Mouse (Mus musculus) intestine, embryonic 15.5 days (tissue): ENCODE results near the gene Gm49416. TPM values are rescaled to one million over a fixed set of nuclear protein-coding genes. Genes with fewer than 3 reads are reported as not detected.

Experiments used
- ATAC-seq: fragments of 200-750 bp; cut with Nextera tagmentation; 2 replicates; pipeline ENCODE4 v1.8.0; 2017; ENCODE audit warnings: moderate TSS enrichment, moderate library complexity
- H3K27ac ChIP-seq: fragments of 300-500 bp; sonication (generic); 2 replicates; pipeline ENCODE4 v1.5.1; 2015; ENCODE audit warnings: mild to moderate bottlenecking, inconsistent platforms
- H3K27me3 ChIP-seq: fragments of 300-500 bp; sonication (generic); replicated peaks from 2 replicates; pipeline ENCODE4 v1.6.1; 2015; ENCODE audit warnings: inconsistent platforms
- H3K36me3 ChIP-seq: fragments of 300-500 bp; sonication (generic); 2 replicates; pipeline ENCODE4 v1.6.1; 2015; ENCODE audit warnings: inconsistent platforms
- H3K4me1 ChIP-seq: fragments of 300-500 bp; sonication (generic); replicated peaks from 2 replicates; pipeline ENCODE4 v1.6.1; 2015; ENCODE audit warnings: inconsistent platforms
- H3K4me2 ChIP-seq: fragments of 300-500 bp; sonication (generic); replicated peaks from 2 replicates; pipeline ENCODE4 v1.6.1; 2015; ENCODE audit warnings: mild to moderate bottlenecking, inconsistent platforms
- H3K4me3 ChIP-seq: fragments of 300-500 bp; sonication (generic); replicated peaks from 2 replicates; pipeline ENCODE4 v1.5.1; 2015; ENCODE audit warnings: inconsistent platforms
- H3K9ac ChIP-seq: fragments of 300-500 bp; sonication (generic); 2 replicates; pipeline ENCODE4 v1.6.1; 2015; ENCODE audit warnings: inconsistent platforms
- H3K9me3 ChIP-seq: fragments of 300-500 bp; sonication (generic); 2 replicates; pipeline ENCODE4 v1.6.1; 2016; ENCODE audit warnings: inconsistent platforms
- WGBS: fragments of 180-500 bp; shearing (Covaris S2); methylation state at CpG from one replicate; pipeline ENCODE4 v1.1.7; 2015; 5-methylcytosine and 5-hydroxymethylcytosine counted together
- polyA plus RNA-seq: library from polyadenylated mRNA; unstranded; fragments of >200 nt; fragmentation: Nextera tagmentation; extraction: Ambion mirVana; gene quantifications from 2 replicates; pipeline ENCODE4 v1.2.1, GENCODE M21; 2015

The Gm49416 gene
- polyA plus RNA-seq, 1 experiment from 2014 or later, result not detected

DNA sequence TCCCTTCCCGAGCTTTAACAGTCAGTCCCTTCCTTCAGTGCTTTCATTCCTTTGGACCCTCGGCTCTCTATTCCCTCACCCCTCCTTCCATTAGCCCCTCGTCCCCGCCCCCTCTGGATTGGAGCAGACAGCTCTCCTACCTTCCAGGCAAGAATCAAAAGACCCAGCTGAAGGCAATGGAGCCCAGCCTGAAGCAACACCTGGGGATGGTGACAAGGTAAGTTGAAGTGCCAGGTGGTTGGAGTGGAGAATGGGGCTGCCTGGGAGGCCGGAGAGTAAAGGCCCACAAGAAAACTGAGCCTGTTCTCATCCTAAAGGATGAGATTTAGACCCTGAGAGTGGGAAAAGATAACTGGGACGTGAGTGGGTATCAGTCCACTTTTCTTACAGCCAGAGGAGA is 19.8 kb downstream of the Gm49416 start:
- H3K27ac ChIP-seq, result no peak overlapping the region
- no peak overlapping the region for H3K9ac ChIP-seq
- no peak overlapping the region for H3K4me3 ChIP-seq
- WGBS, result 90% methylated on average over 6 of the region's 6 CpGs
- no peak for ATAC-seq
- peaks cover 69% of the 10 kb centered on the region for H3K36me3 ChIP-seq
- H3K27me3 ChIP-seq, result no peaks in the 10 kb centered on the region
- no peaks in the 10 kb centered on the region for H3K4me1 ChIP-seq
- H3K9me3 ChIP-seq, result no peaks in the 10 kb centered on the region
- no peak overlapping the region for H3K4me2 ChIP-seq

DNA sequence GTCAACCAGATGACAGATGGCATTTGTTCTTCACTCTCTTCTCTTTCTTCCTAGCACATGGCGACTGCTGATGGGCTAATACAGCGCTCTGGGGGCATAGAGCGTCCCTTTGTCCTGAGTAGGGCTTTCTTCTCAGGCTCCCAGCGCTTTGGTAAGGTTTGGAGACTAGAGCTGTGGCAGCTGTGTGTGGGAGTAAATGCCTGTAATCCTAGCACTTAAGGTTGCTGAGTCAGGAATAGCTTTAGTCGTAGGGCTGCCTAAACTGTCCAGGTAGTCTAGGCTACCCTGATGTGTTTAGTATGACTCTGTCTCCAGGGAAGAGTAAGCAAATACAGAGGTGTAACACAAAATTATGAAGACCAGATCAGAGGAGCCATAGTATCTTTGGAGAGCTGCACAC is 23.1 kb downstream of the Gm49416 start:
- no peak overlapping the region for H3K27ac ChIP-seq
- 92% methylated on average over 5 of the region's 5 CpGs for WGBS
- no peaks in the 10 kb centered on the region for H3K4me1 ChIP-seq
- no peak overlapping the region for H3K9ac ChIP-seq
- H3K36me3 ChIP-seq, result peaks cover 81% of the 10 kb centered on the region
- no peaks in the 10 kb centered on the region for H3K9me3 ChIP-seq
- H3K4me3 ChIP-seq, result no peak overlapping the region
- ATAC-seq, result no peak
- H3K4me2 ChIP-seq, result no peak overlapping the region
- H3K27me3 ChIP-seq, result no peaks in the 10 kb centered on the region

DNA sequence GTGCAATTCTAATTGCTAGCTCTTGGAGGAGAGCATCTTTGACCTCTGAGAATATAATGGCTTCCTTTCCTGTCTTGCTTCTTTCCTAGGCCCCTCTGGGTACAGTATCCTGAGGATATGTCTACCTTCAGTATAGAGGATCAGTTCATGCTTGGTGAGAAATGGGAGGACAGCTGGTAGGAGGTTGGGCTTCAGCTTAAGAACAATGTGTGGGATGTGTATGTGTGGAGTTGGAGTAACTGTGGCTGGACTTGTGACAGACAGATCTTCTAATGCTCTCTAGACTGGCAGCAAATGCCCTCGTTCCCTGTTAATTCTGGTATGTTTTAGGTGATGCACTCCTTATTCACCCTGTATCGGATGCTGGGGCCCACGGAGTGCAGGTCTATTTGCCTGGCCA is 25.5 kb downstream of the Gm49416 start:
- 95% methylated on average over 3 of the region's 3 CpGs for WGBS
- ATAC-seq, result no peak

DNA sequence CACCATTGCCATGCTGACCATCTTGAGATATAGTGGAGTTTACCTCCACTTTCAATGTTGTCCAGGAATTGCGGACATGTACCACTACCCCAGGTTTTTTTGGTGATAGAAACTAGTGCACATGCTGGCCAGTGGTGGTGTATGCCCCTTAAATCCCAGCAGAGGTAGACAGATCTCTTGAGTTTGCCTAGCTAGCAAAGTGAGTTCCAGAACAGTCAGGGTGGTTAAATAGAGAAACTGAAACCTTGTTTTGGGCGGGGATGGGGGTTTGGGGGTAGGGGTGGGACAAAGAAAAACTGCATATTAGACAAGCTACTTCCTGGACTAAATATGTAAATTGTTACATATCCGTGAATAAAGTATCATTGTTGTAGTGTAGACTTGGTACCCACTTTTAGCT is 30.3 kb downstream of the Gm49416 start:
- H3K36me3 ChIP-seq, result peaks cover 25% of the 10 kb centered on the region
- H3K9ac ChIP-seq, result no peak overlapping the region
- no peak for ATAC-seq
- 89% methylated on average over 3 of the region's 3 CpGs for WGBS
- no peak overlapping the region for H3K27ac ChIP-seq
- H3K9me3 ChIP-seq, result no peaks in the 10 kb centered on the region
- no peaks in the 10 kb centered on the region for H3K27me3 ChIP-seq
- no peak overlapping the region for H3K4me2 ChIP-seq
- H3K4me3 ChIP-seq, result no peak overlapping the region
- no peaks in the 10 kb centered on the region; the same call in 1 of the 2 replicates for H3K4me1 ChIP-seq

More for the DNA sequence above, 25.5 kb downstream of the Gm49416 start:
- Histone ChIP-seq H3K4me1 (no peaks in the 10 kb centered on the region), H3K36me3 (peaks cover 62% of the 10 kb centered on the region), H3K9me3 (no peaks in the 10 kb centered on the region), H3K27ac (no peak overlapping the region), H3K4me2 (no peak overlapping the region), H3K9ac (no peak overlapping the region), H3K4me3 (no peak overlapping the region), H3K27me3 (no peaks in the 10 kb centered on the region)

DNA sequence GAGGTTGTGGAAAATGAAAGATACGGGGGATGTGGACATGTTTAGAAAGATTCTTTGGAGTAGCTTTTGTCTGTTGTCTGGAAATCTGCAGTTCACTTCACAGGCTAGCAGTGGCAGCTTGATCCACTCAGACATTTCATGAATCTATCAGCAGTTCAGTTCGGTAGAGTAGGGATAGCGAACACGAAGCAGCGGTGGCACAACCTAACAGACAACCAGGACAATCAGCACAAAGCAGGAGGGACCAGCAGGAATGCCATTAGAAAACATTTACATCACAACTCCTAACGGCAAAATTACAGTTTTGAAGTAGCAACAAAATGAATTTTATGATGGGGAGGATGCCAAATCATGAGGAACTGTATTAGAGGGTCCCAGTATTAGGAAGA is 31.0 kb downstream of the Gm49416 start:
- Histone ChIP-seq H3K27me3 (no peaks in the 10 kb centered on the region), H3K36me3 (peaks cover 19% of the 10 kb centered on the region), H3K4me2 (peak overlapping the region; percentile 75), H3K27ac (peak overlapping the region; percentile 92), H3K4me3 (no peak overlapping the region; the same call in 1 of the 2 replicates), H3K9ac (0 out of 2 replicates have a peak overlapping the region, but pooled peaks have one; percentile 85), H3K9me3 (no peaks in the 10 kb centered on the region), H3K4me1 (no peaks in the 10 kb centered on the region; the same call in 1 of the 2 replicates)
- 65% methylated on average over 6 of the region's 6 CpGs for WGBS
- no peak for ATAC-seq

DNA sequence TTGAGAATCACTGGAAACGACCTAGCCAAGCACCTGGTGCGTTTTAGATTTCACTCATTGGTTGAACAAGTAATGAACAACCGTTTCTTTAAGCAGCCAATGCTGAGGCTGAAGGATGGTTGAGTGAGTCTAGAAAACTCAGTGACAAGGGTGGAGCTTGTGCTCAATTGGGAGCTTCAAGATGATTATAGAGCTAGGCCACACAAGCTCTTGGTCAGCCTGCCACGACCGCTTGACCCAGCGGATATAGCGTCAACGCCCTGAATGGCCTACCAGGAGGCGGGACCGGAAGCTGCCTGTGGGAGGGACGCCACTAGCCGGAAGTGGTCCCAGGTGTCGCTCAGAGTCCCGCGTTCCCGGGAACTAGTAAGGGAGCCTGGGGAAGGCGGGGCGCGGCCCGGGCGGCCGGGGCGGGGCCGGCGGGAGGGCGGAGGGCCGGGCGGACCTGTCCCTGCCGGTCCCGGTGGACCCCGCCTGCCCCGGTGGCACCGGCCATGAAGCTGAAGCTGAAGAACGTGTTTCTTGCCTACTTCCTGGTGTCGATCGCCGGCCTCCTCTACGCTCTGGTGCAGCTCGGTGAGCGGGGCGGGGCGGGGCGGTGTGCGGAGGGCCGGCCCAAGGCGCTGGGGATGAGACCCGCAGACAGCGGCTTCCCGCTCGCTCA is 31.5 kb downstream of the Gm49416 start, which contains the start of gene B3gat3:
Gene B3gat3 (plus strand): TSS at position 302 of the 664 bp plus-strand sequence.
- H3K27me3 ChIP-seq, result no peaks in the 10 kb centered on the region
- H3K27ac ChIP-seq, result peak within 1 kb of the TSS; percentile 92
- peak within 1 kb of the TSS; percentile 87 for H3K4me3 ChIP-seq
- ATAC-seq, result peak; percentile 98
- H3K9ac ChIP-seq, result peak within 1 kb of the TSS; percentile 85
- H3K9me3 ChIP-seq, result no peaks in the 10 kb centered on the region
- peaks cover 15% of the 10 kb centered on the region for H3K36me3 ChIP-seq
- WGBS, result 2% methylated on average over 49 of the region's 50 CpGs
- no peaks in the 10 kb centered on the region; the same call in 1 of the 2 replicates for H3K4me1 ChIP-seq
- peak within 1 kb of the TSS; percentile 75 for H3K4me2 ChIP-seq

DNA sequence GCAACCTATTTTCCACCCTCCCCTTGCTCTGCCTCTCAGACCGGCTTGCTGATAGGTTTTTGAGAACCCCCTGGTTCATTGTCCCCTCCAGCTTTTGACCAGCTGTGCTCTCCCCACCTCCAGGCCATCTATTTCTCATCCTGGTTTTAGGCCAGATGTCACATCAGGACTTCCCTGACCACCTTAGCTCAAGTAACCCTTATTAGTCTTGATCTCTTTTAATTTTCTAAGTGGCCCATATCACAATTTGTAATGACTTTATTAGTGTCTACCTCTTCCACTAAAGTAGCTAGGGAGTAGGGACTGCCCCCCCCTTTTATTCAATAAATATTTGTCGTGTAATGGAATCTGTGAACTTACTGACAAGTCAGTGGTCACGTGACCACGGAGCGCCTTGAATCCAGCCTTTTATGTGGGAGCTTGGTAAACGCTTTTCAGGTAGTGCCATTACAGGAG is 32.1 kb downstream of the Gm49416 start:
- Histone ChIP-seq H3K4me1 (no peaks in the 10 kb centered on the region; the same call in 1 of the 2 replicates), H3K9me3 (no peaks in the 10 kb centered on the region), H3K4me2 (peak overlapping the region; percentile 75), H3K36me3 (peaks cover 13% of the 10 kb centered on the region), H3K27me3 (no peaks in the 10 kb centered on the region), H3K27ac (peak overlapping the region; percentile 92), H3K4me3 (peak overlapping the region; percentile 87), H3K9ac (peak overlapping the region; percentile 85)
- peak; percentile 7 for ATAC-seq
- WGBS, result 1% methylated on average over 6 of the region's 6 CpGs

DNA sequence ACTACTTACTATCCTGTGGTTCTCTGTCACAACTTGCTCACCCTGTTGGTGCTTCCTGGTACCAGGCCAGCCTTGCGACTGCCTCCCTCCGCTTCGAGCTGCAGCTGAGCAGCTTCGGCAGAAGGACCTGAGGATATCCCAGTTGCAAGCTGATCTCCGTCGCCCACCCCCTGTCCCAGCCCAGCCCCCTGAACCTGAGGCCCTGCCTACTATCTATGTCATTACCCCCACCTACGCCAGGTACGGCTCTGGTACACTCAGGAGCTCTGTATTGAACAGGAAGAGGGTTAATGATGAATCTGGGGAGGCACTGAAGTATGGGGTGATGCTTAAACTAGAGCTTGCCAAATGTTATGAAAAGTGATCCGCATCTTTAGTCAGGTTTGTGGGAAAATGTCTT is 33.0 kb downstream of the Gm49416 start:
- Histone ChIP-seq H3K9me3 (no peaks in the 10 kb centered on the region), H3K36me3 (0 out of 2 replicates have a peak, but pooled peaks cover 7% of the 10 kb centered on the region), H3K9ac (0 out of 2 replicates have a peak overlapping the region, but pooled peaks have one; percentile 34), H3K4me1 (no peaks in the 10 kb centered on the region; the same call in 1 of the 2 replicates), H3K4me2 (peak overlapping the region; percentile 75), H3K27me3 (no peaks in the 10 kb centered on the region), H3K27ac (no peak overlapping the region), H3K4me3 (0 out of 2 replicates have a peak overlapping the region, but pooled peaks have one; percentile 87)
- 75% methylated on average over 9 of the region's 9 CpGs for WGBS
- ATAC-seq, result no peak

DNA sequence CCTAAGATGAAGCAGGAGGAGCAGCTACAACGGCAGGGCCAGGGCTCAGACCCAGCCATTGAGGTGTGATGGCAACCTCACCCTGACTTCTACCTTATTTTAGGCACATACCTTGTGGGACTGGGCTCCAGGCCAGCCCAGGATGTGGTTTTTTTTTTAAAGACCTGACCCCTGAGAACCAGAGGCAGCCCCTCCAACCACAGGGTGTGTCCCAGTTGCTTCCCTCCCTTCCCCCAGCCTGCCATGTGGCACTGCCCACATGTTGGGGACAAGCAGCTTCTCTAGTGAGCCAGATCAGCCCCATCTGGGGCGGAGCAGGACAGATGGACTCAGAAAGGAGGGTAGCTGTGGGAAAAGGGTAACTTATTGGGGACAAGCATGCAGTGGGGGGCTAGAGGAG is 38.0 kb downstream of the Gm49416 start:
- Histone ChIP-seq H3K4me3 (no peak overlapping the region), H3K36me3 (0 out of 2 replicates have a peak, but pooled peaks cover 4% of the 10 kb centered on the region)

DNA sequence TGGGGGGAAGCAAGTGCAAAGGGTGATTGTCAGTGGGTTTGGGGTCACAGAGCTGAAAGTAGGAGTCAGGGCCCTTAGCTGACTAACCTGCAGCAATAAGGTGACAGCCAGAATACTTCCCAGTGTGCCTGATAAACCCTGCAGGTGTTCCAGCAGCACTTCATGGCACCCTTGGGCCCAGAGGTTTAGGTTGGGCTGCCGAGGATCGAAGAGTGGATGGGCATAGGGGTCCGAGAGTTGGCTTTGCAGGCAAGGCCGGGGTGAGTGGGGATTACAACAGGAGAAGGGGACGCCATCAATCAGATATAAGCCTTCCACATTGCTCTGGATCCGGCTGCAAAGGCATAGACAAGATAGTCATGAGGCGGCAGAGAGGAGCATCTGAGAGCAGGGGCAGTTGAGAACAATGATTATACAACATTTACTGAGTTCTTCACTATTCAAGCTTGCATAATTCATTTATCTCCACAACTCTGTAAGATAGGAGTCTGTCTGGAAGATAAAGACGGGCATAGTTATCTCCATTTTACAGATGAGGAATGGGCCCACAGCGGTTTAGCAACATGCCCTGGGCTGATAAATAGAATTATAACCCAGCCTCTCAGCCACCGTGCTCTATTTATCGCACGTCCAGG is 39.3 kb downstream of the Gm49416 start:
- Histone ChIP-seq H3K27ac (no peak overlapping the region), H3K4me3 (no peak overlapping the region), H3K36me3 (0 out of 2 replicates have a peak, but pooled peaks cover 4% of the 10 kb centered on the region), H3K4me2 (no peak overlapping the region), H3K9me3 (no peaks in the 10 kb centered on the region), H3K27me3 (no peaks in the 10 kb centered on the region), H3K9ac (no peak overlapping the region), H3K4me1 (peaks cover 20% of the 10 kb centered on the region)
- ATAC-seq, result no peak
- WGBS, result 82% methylated on average over 12 of the region's 12 CpGs

More for the DNA sequence above, 38.0 kb downstream of the Gm49416 start:
- Histone ChIP-seq H3K27ac (no peak overlapping the region), H3K9me3 (no peaks in the 10 kb centered on the region), H3K27me3 (no peaks in the 10 kb centered on the region), H3K4me2 (no peak overlapping the region), H3K4me1 (peaks cover 20% of the 10 kb centered on the region), H3K9ac (no peak overlapping the region)
- 83% methylated on average over 2 of the region's 2 CpGs for WGBS
- no peak for ATAC-seq

DNA sequence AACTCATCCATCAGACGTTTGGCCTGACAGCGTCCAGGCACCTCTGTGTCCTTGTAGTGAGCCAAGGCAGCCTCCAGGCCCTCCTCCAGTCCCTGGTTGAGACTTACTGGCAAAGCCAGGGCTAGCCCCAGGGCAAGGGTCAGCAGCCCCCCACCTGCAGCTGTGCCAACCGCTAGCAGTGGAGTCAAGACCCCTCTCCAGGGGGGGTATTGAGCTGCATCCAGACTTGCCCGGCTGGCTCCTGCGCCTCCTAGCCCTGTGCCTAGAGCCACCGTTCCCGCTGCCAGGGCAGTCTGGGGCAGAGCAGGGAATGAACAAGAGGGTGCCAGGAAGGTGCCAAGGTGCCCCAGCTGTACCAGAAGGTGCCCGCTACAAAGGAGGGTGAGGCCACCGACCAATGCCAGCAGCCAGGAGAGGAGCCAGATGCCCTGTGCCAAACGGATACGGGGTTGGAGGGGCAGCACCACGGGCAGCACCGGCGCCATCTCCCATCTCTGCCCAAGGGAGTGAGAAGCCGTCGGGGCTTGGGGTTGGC is 40.0 kb downstream of the Gm49416 start:
- WGBS, result 24% methylated on average over 16 of the region's 16 CpGs
- H3K9ac ChIP-seq, result peak overlapping the region; percentile 88
- ATAC-seq, result peak; percentile 30

More for the DNA sequence above, 40.0 kb downstream of the Gm49416 start:
- peaks cover 20% of the 10 kb centered on the region for H3K4me1 ChIP-seq
- H3K9me3 ChIP-seq, result no peaks in the 10 kb centered on the region
- peaks cover 6% of the 10 kb centered on the region; the same call in 1 of the 2 replicates for H3K36me3 ChIP-seq
- H3K4me2 ChIP-seq, result peak overlapping the region; percentile 83
- H3K4me3 ChIP-seq, result peak overlapping the region; percentile 88
- H3K27ac ChIP-seq, result peak overlapping the region; percentile 91
- H3K27me3 ChIP-seq, result no peaks in the 10 kb centered on the region
